Mouse (Mus musculus) midbrain, embryonic 15.5 days (tissue): ENCODE measurements around the gene Fam19a5. TPM values are rescaled to one million over a fixed set of nuclear protein-coding genes. Genes with fewer than 3 reads are reported as not detected.

ENCODE experiments used
- ATAC-seq: fragments of 200-750 bp; cut with Nextera tagmentation; replicated peaks from 2 replicates; pipeline ENCODE4 v1.8.0; 2017; ENCODE audit warnings: moderate TSS enrichment
- H3K27ac ChIP-seq: fragments of 300-500 bp; sonication (generic); 2 replicates; pipeline ENCODE4 v1.5.1; 2015; ENCODE audit warnings: mild to moderate bottlenecking, inconsistent platforms
- H3K27me3 ChIP-seq: fragments of 300-500 bp; sonication (generic); replicated peaks from 2 replicates; pipeline ENCODE4 v1.6.1; 2015; ENCODE audit warnings: inconsistent platforms
- H3K36me3 ChIP-seq: fragments of 300-500 bp; sonication (generic); replicated peaks from 2 replicates; pipeline ENCODE4 v1.6.1; 2015; ENCODE audit warnings: inconsistent platforms
- H3K4me1 ChIP-seq: fragments of 300-500 bp; sonication (generic); 2 replicates; pipeline ENCODE4 v1.6.1; 2015; ENCODE audit warnings: inconsistent platforms
- H3K4me2 ChIP-seq: fragments of 300-500 bp; sonication (generic); 2 replicates; pipeline ENCODE4 v1.6.1; 2015; ENCODE audit warnings: inconsistent platforms, mild to moderate bottlenecking, moderate library complexity
- H3K4me3 ChIP-seq: fragments of 300-500 bp; sonication (generic); 2 replicates; pipeline ENCODE4 v1.5.1; 2015; ENCODE audit warnings: mild to moderate bottlenecking, inconsistent platforms
- H3K9ac ChIP-seq: fragments of 300-500 bp; sonication (generic); 2 replicates; pipeline ENCODE4 v1.6.1; 2015; ENCODE audit warnings: mild to moderate bottlenecking, inconsistent platforms
- H3K9me3 ChIP-seq: fragments of 300-500 bp; sonication (generic); 2 replicates; pipeline ENCODE4 v1.6.1; 2016; ENCODE audit warnings: inconsistent platforms
- WGBS: fragments of 180-500 bp; shearing (Covaris S2); methylation state at CpG from one replicate; pipeline ENCODE4 v1.1.7; 2015; ENCODE audit warnings: mixed read lengths; 5-methylcytosine and 5-hydroxymethylcytosine counted together
- polyA plus RNA-seq: library from polyadenylated mRNA; unstranded; fragments of >200 nt; fragmentation: Nextera tagmentation; extraction: Ambion mirVana; gene quantifications from 2 replicates; pipeline ENCODE4 v1.2.1, GENCODE M21; 2015

Fam19a5 gene
- polyA plus RNA-seq, 1 experiment from 2014 or later: 29.2 TPM

- WGBS: 72% methylated on average over 5 of the region's 5 CpGs
- no peaks in the 10 kb centered on the region for H3K9me3 ChIP-seq
- no peak for ATAC-seq
Measured at GRCm38 (mm10) chr15:87646313-87647061, 102.4 kb downstream of the Fam19a5 start.

GRCm38 (mm10) chr15:87649651-87650050 is 105.6 kb downstream of the Fam19a5 start:
- Histone ChIP-seq H3K4me3 (no peak overlapping the region), H3K27ac (no peak overlapping the region), H3K4me2 (no peak overlapping the region), H3K4me1 (peaks cover 6% of the 10 kb centered on the region; the same call in 1 of the 2 replicates), H3K36me3 (no peaks in the 10 kb centered on the region), H3K9me3 (no peaks in the 10 kb centered on the region), H3K27me3 (no peaks in the 10 kb centered on the region), H3K9ac (no peak overlapping the region)
- ATAC-seq: no peak
- 63% methylated on average over 2 of the region's 2 CpGs for WGBS

More at GRCm38 (mm10) chr15:87646313-87647061, 102.4 kb downstream of the Fam19a5 start:
- Histone ChIP-seq H3K4me3 (no peak overlapping the region), H3K27me3 (no peaks in the 10 kb centered on the region), H3K36me3 (no peaks in the 10 kb centered on the region), H3K9ac (no peak overlapping the region), H3K4me1 (peaks cover 6% of the 10 kb centered on the region; the same call in 1 of the 2 replicates), H3K27ac (no peak overlapping the region), H3K4me2 (no peak overlapping the region)

GRCm38 (mm10) chr15:87654551-87654950 is 110.5 kb downstream of the Fam19a5 start:
- WGBS: 82% methylated on average over 6 of the region's 6 CpGs
- Histone ChIP-seq H3K27me3 (no peaks in the 10 kb centered on the region), H3K27ac (no peak overlapping the region), H3K36me3 (no peaks in the 10 kb centered on the region), H3K9ac (no peak overlapping the region), H3K4me2 (no peak overlapping the region), H3K9me3 (no peaks in the 10 kb centered on the region), H3K4me1 (peaks cover 12% of the 10 kb centered on the region), H3K4me3 (no peak overlapping the region)
- no peak for ATAC-seq

- no peak overlapping the region for H3K4me3 ChIP-seq
- H3K9me3 ChIP-seq: no peaks in the 10 kb centered on the region
- H3K36me3 ChIP-seq: no peaks in the 10 kb centered on the region
- H3K27ac ChIP-seq: 0 out of 2 replicates have a peak overlapping the region, but pooled peaks have one; percentile 11
- no peaks in the 10 kb centered on the region for H3K27me3 ChIP-seq
- 58% methylated on average over 20 of the region's 20 CpGs for WGBS
- no peak overlapping the region for H3K4me2 ChIP-seq
- ATAC-seq: no peak
- no peak overlapping the region for H3K9ac ChIP-seq
- peaks cover 12% of the 10 kb centered on the region for H3K4me1 ChIP-seq
Measured at GRCm38 (mm10) chr15:87656496-87657155, 112.5 kb downstream of the Fam19a5 start.

- no peak overlapping the region for H3K27ac ChIP-seq
- no peaks in the 10 kb centered on the region for H3K27me3 ChIP-seq
- ATAC-seq: no peak
- WGBS: 89% methylated on average over 6 of the region's 6 CpGs
- no peaks in the 10 kb centered on the region for H3K36me3 ChIP-seq
- peaks cover 12% of the 10 kb centered on the region for H3K4me1 ChIP-seq
- no peak overlapping the region for H3K9ac ChIP-seq
- no peak overlapping the region for H3K4me2 ChIP-seq
- no peaks in the 10 kb centered on the region for H3K9me3 ChIP-seq
- H3K4me3 ChIP-seq: no peak overlapping the region
Measured at GRCm38 (mm10) chr15:87659729-87660128, 115.6 kb downstream of the Fam19a5 start.

DNA sequence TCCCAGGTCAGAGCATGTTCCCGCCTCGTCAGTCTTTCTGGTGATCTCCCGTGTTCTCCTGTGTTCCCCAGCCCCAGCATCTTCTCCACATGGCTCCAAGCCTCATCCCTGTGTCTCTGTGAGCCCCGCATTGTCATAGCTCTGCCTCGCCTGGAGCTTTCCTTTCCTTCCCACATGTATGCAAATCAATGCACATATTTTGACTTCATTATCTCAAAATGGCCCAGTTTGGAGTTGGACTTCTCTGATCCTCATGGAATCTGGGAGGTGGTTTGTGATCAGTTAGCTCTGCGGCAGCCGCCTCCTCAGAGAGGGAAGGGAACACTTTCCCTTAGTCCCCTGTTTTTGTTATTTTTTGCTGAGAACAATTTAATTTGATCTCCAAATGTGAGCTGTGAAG is 117.9 kb downstream of the Fam19a5 start:
- Histone ChIP-seq H3K36me3 (no peaks in the 10 kb centered on the region), H3K4me3 (no peak overlapping the region), H3K4me2 (no peak overlapping the region), H3K9me3 (no peaks in the 10 kb centered on the region), H3K4me1 (0 out of 2 replicates have a peak, but pooled peaks cover 4% of the 10 kb centered on the region), H3K9ac (no peak overlapping the region), H3K27me3 (no peaks in the 10 kb centered on the region), H3K27ac (no peak overlapping the region)
- 76% methylated on average over 7 of the region's 7 CpGs for WGBS
- no peak for ATAC-seq

DNA sequence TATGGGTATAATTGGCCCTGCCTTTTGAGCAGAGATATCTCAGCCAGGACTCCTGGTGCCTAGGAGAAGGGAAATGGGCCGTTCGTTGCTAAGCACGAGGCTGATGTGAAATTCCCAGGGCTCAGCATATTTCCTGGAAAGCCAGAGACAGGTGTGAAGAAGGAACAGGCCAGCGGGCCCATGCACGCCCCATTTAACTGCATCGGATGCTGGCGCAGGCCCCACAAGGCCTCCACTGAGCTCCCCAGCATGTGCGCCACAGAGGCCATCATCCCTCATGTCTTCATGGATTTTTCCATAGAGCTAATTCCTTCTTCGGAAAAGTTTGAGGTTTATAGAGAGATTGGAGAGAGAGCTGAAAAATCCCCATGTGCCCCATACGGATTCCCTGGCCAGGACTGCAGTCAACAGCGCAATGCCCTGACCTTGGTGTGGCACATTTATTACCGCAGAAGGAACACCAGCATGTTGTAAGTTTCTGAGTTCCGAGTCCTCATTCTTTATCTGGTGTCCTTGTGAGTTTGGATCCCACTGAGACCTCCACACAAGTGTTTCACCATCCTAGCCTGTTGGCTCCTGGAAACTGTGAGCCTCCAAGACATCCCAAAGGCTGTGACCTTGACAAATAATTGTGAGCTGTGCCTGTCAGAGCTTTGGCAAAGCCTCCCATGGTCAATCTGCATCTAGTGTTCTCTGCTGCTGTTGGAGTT is 122.1 kb downstream of the Fam19a5 start:
- 92% methylated on average over 13 of the region's 13 CpGs for WGBS
- no peak for ATAC-seq

DNA sequence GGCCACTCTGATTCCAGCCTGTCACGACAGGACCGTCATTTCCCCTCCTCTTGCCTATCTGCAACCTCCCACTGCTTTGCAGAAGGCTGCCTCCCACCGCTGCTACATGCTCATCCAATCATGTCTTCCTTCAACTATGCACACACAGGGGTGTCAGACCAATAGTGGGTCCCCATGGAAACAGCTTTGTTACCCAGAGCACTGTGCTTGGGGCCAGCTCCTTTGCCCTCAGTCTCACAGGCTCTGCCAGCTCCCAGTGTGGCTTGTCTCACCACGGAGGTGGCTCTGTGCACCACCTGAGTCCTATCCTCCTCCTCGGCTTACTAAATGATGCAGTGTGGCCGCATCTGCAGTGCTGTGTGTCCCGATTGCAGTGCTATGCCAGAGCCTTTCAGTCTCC is 123.3 kb downstream of the Fam19a5 start:
- Histone ChIP-seq H3K27ac (no peak overlapping the region), H3K4me1 (peaks cover 26% of the 10 kb centered on the region), H3K4me2 (no peak overlapping the region), H3K27me3 (no peaks in the 10 kb centered on the region), H3K9me3 (no peaks in the 10 kb centered on the region), H3K4me3 (no peak overlapping the region), H3K36me3 (no peaks in the 10 kb centered on the region), H3K9ac (no peak overlapping the region)
- 56% methylated on average over 7 of the region's 7 CpGs for WGBS
- no peak for ATAC-seq

More for the DNA sequence above, 122.1 kb downstream of the Fam19a5 start:
- Histone ChIP-seq H3K9ac (no peak overlapping the region), H3K4me1 (peaks cover 16% of the 10 kb centered on the region; the same call in 1 of the 2 replicates), H3K36me3 (no peaks in the 10 kb centered on the region), H3K9me3 (no peaks in the 10 kb centered on the region), H3K27ac (no peak overlapping the region), H3K4me3 (no peak overlapping the region), H3K4me2 (no peak overlapping the region), H3K27me3 (no peaks in the 10 kb centered on the region)

- Histone ChIP-seq H3K4me1 (peaks cover 30% of the 10 kb centered on the region), H3K9ac (no peak overlapping the region)
- ATAC-seq: no peak
Measured at GRCm38 (mm10) chr15:87668112-87668511, 124.0 kb downstream of the Fam19a5 start.

DNA sequence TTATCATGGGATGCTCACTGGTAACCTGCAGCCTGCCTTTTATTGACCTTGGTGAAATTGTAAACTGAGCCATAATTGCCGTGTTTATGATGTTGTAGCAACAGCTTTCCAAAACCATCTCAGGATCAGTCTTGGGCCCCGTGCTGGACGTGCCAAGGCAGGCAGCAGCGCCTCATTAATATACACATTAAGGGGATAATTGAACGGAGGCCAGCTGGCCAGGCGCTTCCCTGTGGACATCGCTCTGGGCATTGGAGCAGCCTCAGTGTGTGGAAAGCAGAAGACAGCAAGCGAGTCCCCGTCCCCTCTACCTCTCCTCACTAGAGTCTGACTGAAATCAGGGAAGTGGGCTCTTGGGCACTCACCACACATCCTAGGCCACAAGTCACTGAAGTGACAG is 127.8 kb downstream of the Fam19a5 start:
- H3K4me2 ChIP-seq: no peak overlapping the region
- no peak overlapping the region for H3K9ac ChIP-seq
- no peak overlapping the region for H3K27ac ChIP-seq
- no peak for ATAC-seq
- H3K4me3 ChIP-seq: no peak overlapping the region
- H3K4me1 ChIP-seq: peaks cover 30% of the 10 kb centered on the region
- H3K36me3 ChIP-seq: no peaks in the 10 kb centered on the region
- no peaks in the 10 kb centered on the region for H3K27me3 ChIP-seq
- H3K9me3 ChIP-seq: no peaks in the 10 kb centered on the region
- WGBS: 50% methylated on average over 9 of the region's 9 CpGs

More at GRCm38 (mm10) chr15:87668112-87668511, 124.0 kb downstream of the Fam19a5 start:
- H3K9me3 ChIP-seq: no peaks in the 10 kb centered on the region
- WGBS: 74% methylated on average over 5 of the region's 5 CpGs
- no peaks in the 10 kb centered on the region for H3K36me3 ChIP-seq
- H3K4me3 ChIP-seq: no peak overlapping the region
- no peak overlapping the region for H3K27ac ChIP-seq
- no peaks in the 10 kb centered on the region for H3K27me3 ChIP-seq
- H3K4me2 ChIP-seq: no peak overlapping the region

DNA sequence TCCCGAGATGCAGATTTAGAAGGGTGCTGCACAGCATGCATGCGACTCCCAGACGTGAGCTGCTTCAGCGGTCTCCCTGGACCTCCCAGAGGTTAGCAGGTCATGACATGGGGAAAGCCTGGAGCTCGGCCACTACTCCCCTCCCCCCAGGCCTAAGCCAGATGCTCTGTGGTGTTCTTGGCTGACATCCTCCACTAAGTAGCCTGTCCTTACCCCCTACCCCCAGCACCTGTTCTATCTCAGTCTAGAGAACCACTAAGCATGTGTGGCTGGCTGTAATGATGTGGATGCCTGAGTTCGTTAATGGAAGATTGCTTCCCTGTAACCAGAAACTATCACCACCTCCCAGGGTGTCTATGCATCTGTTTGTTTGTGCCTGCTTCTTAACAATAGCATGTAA is 134.6 kb downstream of the Fam19a5 start:
- H3K27ac ChIP-seq: no peak overlapping the region
- 53% methylated on average over 6 of the region's 6 CpGs for WGBS

GRCm38 (mm10) chr15:87682410-87682809 is 138.3 kb downstream of the Fam19a5 start:
- no peak for ATAC-seq
- no peaks in the 10 kb centered on the region for H3K36me3 ChIP-seq
- WGBS: 71% methylated on average over 3 of the region's 3 CpGs
- H3K9ac ChIP-seq: no peak overlapping the region
- H3K27me3 ChIP-seq: no peaks in the 10 kb centered on the region
- no peak overlapping the region for H3K4me2 ChIP-seq
- H3K4me1 ChIP-seq: peaks cover 22% of the 10 kb centered on the region
- H3K9me3 ChIP-seq: no peaks in the 10 kb centered on the region
- H3K4me3 ChIP-seq: no peak overlapping the region
- H3K27ac ChIP-seq: no peak overlapping the region

More for the DNA sequence above, 134.6 kb downstream of the Fam19a5 start:
- Histone ChIP-seq H3K9ac (no peak overlapping the region), H3K4me2 (no peak overlapping the region), H3K27me3 (no peaks in the 10 kb centered on the region), H3K36me3 (no peaks in the 10 kb centered on the region), H3K4me1 (peaks cover 12% of the 10 kb centered on the region), H3K4me3 (no peak overlapping the region), H3K9me3 (no peaks in the 10 kb centered on the region)
- ATAC-seq: no peak
